Mouse (Mus musculus) heart, embryonic 12.5 days (tissue): ENCODE measurements around the gene Armc9. TPM values are rescaled to one million over a fixed set of nuclear protein-coding genes. Genes with fewer than 3 reads are reported as not detected.
A peak's percentile ranks its signal among the peaks of the same experiment; 100 is the strongest.

ENCODE experiments used
- ATAC-seq: fragments of 200-750 bp; cut with Nextera tagmentation; 2 replicates; pipeline ENCODE4 v1.8.0; 2017; ENCODE audit warnings: moderate TSS enrichment, moderate library complexity; ENCODE audit not compliant: insufficient number of reproducible peaks, low FRiP score
- H3K27ac ChIP-seq: fragments of 300-500 bp; sonication (generic); 2 replicates; pipeline ENCODE4 v1.5.1; 2016; ENCODE audit warnings: mild to moderate bottlenecking, moderate library complexity; ENCODE audit not compliant: poor library complexity, severe bottlenecking
- H3K27me3 ChIP-seq: fragments of 300-500 bp; sonication (generic); replicated peaks from 2 replicates; pipeline ENCODE4 v1.6.1; 2016; ENCODE audit warnings: mild to moderate bottlenecking, moderate library complexity
- H3K36me3 ChIP-seq: fragments of 300-500 bp; sonication (generic); 2 replicates; pipeline ENCODE4 v1.6.1; 2016; ENCODE audit warnings: mild to moderate bottlenecking, moderate library complexity
- H3K4me1 ChIP-seq: fragments of 300-500 bp; sonication (generic); replicated peaks from 2 replicates; pipeline ENCODE4 v1.6.1; 2016; ENCODE audit warnings: mild to moderate bottlenecking
- H3K4me2 ChIP-seq: fragments of 300-500 bp; sonication (generic); 2 replicates; pipeline ENCODE4 v1.6.1; 2016; ENCODE audit warnings: mild to moderate bottlenecking, moderate library complexity
- H3K4me3 ChIP-seq: fragments of 300-500 bp; sonication (generic); 2 replicates; pipeline ENCODE4 v1.5.1; 2016; ENCODE audit warnings: mild to moderate bottlenecking
- H3K9ac ChIP-seq: fragments of 300-500 bp; sonication (generic); 2 replicates; pipeline ENCODE4 v1.6.1; 2016; ENCODE audit warnings: mild to moderate bottlenecking, moderate library complexity
- H3K9me3 ChIP-seq: fragments of 300-500 bp; sonication (generic); replicated peaks from 2 replicates; pipeline ENCODE4 v1.6.1; 2016; ENCODE audit warnings: mild to moderate bottlenecking, moderate library complexity
- whole genome bisulfite sequencing: fragments of 180-500 bp; shearing (Covaris S2); methylation state at CpG from one replicate; pipeline ENCODE4 v1.1.7; 2016; 5-methylcytosine and 5-hydroxymethylcytosine counted together
- polyA plus RNA-seq: library from polyadenylated mRNA; unstranded; fragments of >200 nt; fragmentation: Nextera tagmentation; extraction: Ambion mirVana; gene quantifications from 2 replicates; pipeline ENCODE4 v1.2.1, GENCODE M21; 2016

Gene Armc9
- polyA plus RNA-seq, 1 experiment from 2014 or later, result 14.2 TPM

DNA sequence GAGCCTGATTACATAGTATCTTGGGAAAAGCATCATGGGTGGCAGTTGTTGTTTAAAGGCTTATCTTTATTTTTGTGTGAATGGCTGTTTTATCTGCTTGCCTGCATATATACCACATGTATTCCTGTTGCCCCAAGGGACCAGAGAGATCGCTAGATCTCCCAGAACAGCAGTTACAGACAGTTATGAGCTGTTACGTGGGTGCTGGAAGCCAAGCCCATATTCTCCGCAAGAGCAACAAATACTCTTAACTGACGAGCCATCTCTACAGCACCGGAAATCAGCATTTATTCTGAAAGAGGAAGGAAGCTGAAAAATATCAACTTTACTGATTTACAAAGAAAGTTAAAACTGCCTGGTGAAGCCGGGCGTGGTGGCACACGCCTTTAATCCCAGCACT lies 74.1 kb downstream of the Armc9 start:
- no peak for ATAC-seq
- Histone ChIP-seq H3K4me2 (no peak overlapping the region), H3K36me3 (no peaks in the 10 kb centered on the region), H3K27me3 (no peaks in the 10 kb centered on the region), H3K4me3 (no peak overlapping the region), H3K9me3 (no peaks in the 10 kb centered on the region), H3K4me1 (peaks cover 16% of the 10 kb centered on the region), H3K27ac (no peak overlapping the region), H3K9ac (no peak overlapping the region)
- 85% methylated on average over 8 of the region's 8 CpGs for WGBS

- Histone ChIP-seq H3K36me3 (no peaks in the 10 kb centered on the region), H3K27me3 (no peaks in the 10 kb centered on the region), H3K4me2 (no peak overlapping the region), H3K4me3 (no peak overlapping the region), H3K9me3 (no peaks in the 10 kb centered on the region), H3K27ac (no peak overlapping the region), H3K4me1 (peaks cover 23% of the 10 kb centered on the region), H3K9ac (no peak overlapping the region)
- WGBS, result 78% methylated on average over 9 of the region's 9 CpGs
- ATAC-seq, result no peak
Measured at GRCm38 (mm10) chr1:86229184-86229829, 74.7 kb downstream of the Armc9 start.

- no peak overlapping the region for H3K9ac ChIP-seq
- H3K9me3 ChIP-seq, result no peaks in the 10 kb centered on the region
- H3K4me2 ChIP-seq, result no peak overlapping the region
- WGBS, result 35% methylated on average over 5 of the region's 5 CpGs
- peak; percentile 43 for ATAC-seq
- H3K4me3 ChIP-seq, result no peak overlapping the region
- H3K36me3 ChIP-seq, result no peaks in the 10 kb centered on the region
- peaks cover 28% of the 10 kb centered on the region for H3K4me1 ChIP-seq
- peak overlapping the region; percentile 20 for H3K27ac ChIP-seq
- no peaks in the 10 kb centered on the region for H3K27me3 ChIP-seq
Measured at GRCm38 (mm10) chr1:86232631-86233030, 78.1 kb downstream of the Armc9 start.

- WGBS, result 44% methylated on average over 4 of the region's 4 CpGs
Measured at GRCm38 (mm10) chr1:86233808-86234207, 79.2 kb downstream of the Armc9 start.

DNA sequence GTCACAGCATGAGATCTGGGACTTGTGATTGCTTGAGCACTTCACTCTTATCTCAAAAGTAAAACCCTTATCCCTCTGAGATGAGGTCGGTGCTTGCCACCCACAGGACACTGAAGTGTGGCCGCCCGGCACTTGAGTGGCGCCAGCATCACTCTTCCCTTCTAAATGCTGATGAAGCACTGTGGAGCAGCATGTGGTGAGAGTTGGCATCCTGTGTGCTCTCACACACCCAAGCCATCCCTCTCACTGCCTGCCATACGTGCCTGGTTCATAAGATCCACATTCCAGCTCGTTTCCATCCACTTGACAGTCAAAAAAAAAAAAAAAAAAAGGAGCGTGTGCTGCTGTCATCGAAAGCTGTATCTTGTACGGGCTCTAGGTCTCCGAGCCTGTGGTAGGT lies 80.5 kb downstream of the Armc9 start:
- H3K36me3 ChIP-seq, result no peaks in the 10 kb centered on the region
- H3K9ac ChIP-seq, result no peak overlapping the region
- H3K4me3 ChIP-seq, result no peak overlapping the region
- 44% methylated on average over 10 of the region's 10 CpGs for WGBS
- peaks cover 38% of the 10 kb centered on the region for H3K4me1 ChIP-seq
- H3K27me3 ChIP-seq, result no peaks in the 10 kb centered on the region
- no peaks in the 10 kb centered on the region for H3K9me3 ChIP-seq
- no peak for ATAC-seq
- no peak overlapping the region for H3K4me2 ChIP-seq
- H3K27ac ChIP-seq, result no peak overlapping the region

More at GRCm38 (mm10) chr1:86233808-86234207, 79.2 kb downstream of the Armc9 start:
- Histone ChIP-seq H3K27ac (no peak overlapping the region), H3K9ac (no peak overlapping the region), H3K27me3 (no peaks in the 10 kb centered on the region), H3K4me3 (no peak overlapping the region), H3K4me1 (peaks cover 29% of the 10 kb centered on the region), H3K36me3 (no peaks in the 10 kb centered on the region), H3K9me3 (no peaks in the 10 kb centered on the region), H3K4me2 (no peak overlapping the region)
- no peak for ATAC-seq

- Histone ChIP-seq H3K4me3 (no peak overlapping the region), H3K27me3 (no peaks in the 10 kb centered on the region), H3K4me2 (no peak overlapping the region), H3K36me3 (no peaks in the 10 kb centered on the region), H3K9ac (no peak overlapping the region), H3K9me3 (no peaks in the 10 kb centered on the region), H3K27ac (no peak overlapping the region), H3K4me1 (peaks cover 43% of the 10 kb centered on the region)
- WGBS, result 91% methylated on average over 10 of the region's 10 CpGs
- ATAC-seq, result no peak
Measured at GRCm38 (mm10) chr1:86236442-86236841, 81.9 kb downstream of the Armc9 start.

DNA sequence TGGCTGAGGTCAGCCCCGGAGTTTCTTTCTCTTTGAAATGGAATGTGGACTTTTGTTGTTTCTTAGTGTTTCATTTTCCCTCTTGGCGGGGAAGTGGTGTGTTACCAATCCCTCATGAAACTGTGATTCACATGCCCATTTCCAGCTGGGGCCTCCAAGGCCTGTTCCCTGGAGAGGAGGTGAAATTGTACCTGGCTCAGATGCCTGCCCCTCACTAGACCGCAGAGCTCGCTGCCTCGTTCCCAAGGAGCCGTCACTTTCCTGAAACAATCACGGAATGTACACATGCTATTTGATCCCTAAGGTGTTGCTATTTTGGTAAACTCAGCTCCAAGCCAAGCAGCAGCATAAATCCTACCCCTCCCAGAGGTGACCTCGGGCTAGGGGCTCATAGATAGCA lies 84.4 kb downstream of the Armc9 start:
- no peak for ATAC-seq
- H3K27ac ChIP-seq, result no peak overlapping the region

DNA sequence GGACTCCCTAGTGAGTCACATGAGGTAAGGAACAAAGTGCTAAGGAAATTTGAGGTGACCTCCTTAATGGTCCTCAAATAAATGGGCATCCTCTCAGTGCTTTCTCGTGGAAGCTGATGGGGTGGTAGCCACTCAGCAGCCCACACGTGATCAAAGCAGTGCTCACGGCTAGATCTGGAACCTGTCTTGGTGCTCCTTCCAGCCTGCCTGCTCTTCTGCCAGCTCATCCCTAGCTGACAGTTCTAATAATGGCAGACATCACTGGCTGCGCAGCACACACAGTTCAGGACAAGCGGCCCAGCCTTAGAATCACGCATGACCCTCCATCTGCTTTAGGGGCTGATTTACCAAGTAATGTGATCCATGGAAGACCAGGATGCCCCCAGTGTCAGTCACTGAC lies 85.3 kb downstream of the Armc9 start:
- 79% methylated on average over 6 of the region's 6 CpGs for WGBS
- H3K36me3 ChIP-seq, result no peaks in the 10 kb centered on the region
- H3K27ac ChIP-seq, result no peak overlapping the region
- no peak overlapping the region for H3K4me3 ChIP-seq
- H3K4me1 ChIP-seq, result peaks cover 39% of the 10 kb centered on the region
- H3K4me2 ChIP-seq, result no peak overlapping the region
- H3K9me3 ChIP-seq, result no peaks in the 10 kb centered on the region
- H3K9ac ChIP-seq, result no peak overlapping the region
- ATAC-seq, result no peak
- H3K27me3 ChIP-seq, result no peaks in the 10 kb centered on the region

More for the DNA sequence above, 84.4 kb downstream of the Armc9 start:
- Histone ChIP-seq H3K4me3 (no peak overlapping the region), H3K9ac (no peak overlapping the region), H3K4me2 (no peak overlapping the region), H3K9me3 (no peaks in the 10 kb centered on the region), H3K4me1 (peaks cover 35% of the 10 kb centered on the region), H3K36me3 (no peaks in the 10 kb centered on the region), H3K27me3 (no peaks in the 10 kb centered on the region)
- 68% methylated on average over 8 of the region's 8 CpGs for WGBS

GRCm38 (mm10) chr1:86240959-86241358 lies 86.4 kb downstream of the Armc9 start:
- H3K27me3 ChIP-seq, result no peaks in the 10 kb centered on the region
- no peaks in the 10 kb centered on the region for H3K36me3 ChIP-seq
- ATAC-seq, result no peak
- H3K4me1 ChIP-seq, result peaks cover 37% of the 10 kb centered on the region
- no peak overlapping the region for H3K4me2 ChIP-seq
- no peak overlapping the region for H3K9ac ChIP-seq
- no peak overlapping the region for H3K27ac ChIP-seq
- H3K9me3 ChIP-seq, result no peaks in the 10 kb centered on the region
- no peak overlapping the region for H3K4me3 ChIP-seq
- 54% methylated on average over 2 of the region's 2 CpGs for WGBS

DNA sequence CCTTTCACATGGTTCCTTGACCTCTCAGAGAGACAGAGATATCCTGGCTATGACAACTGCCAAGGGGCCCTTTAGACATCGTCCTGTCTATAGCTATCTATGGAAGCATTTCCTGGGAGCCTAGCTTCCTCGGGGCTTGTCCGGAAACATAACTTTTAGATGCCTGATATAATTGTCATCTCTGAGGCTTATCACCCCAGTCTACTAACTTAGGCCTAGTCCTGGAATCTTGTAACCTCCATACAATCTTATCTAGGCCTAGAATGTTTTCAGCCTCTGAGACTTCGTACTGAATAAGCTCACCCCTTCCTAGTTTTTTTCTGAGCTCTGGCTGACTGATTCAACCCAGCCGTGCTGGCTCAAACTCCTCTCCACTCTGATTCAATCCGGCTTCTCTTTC lies 88.9 kb downstream of the Armc9 start:
- H3K9ac ChIP-seq, result no peak overlapping the region
- ATAC-seq, result no peak
- no peaks in the 10 kb centered on the region for H3K9me3 ChIP-seq
- no peaks in the 10 kb centered on the region for H3K36me3 ChIP-seq
- H3K27me3 ChIP-seq, result no peaks in the 10 kb centered on the region
- WGBS, result 14% methylated on average over 6 of the region's 6 CpGs
- peak overlapping the region; percentile 55; the same call in 1 of the 2 replicates for H3K27ac ChIP-seq
- H3K4me1 ChIP-seq, result peaks cover 53% of the 10 kb centered on the region
- no peak overlapping the region for H3K4me3 ChIP-seq
- H3K4me2 ChIP-seq, result no peak overlapping the region

- Histone ChIP-seq H3K27ac (no peak overlapping the region), H3K9ac (no peak overlapping the region), H3K4me2 (no peak overlapping the region), H3K4me3 (no peak overlapping the region), H3K27me3 (no peaks in the 10 kb centered on the region), H3K36me3 (peaks cover 7% of the 10 kb centered on the region), H3K9me3 (no peaks in the 10 kb centered on the region), H3K4me1 (peaks cover 50% of the 10 kb centered on the region)
- no peak for ATAC-seq
- 81% methylated on average over 6 of the region's 6 CpGs for WGBS
Measured at GRCm38 (mm10) chr1:86245301-86246085, 90.9 kb downstream of the Armc9 start.
